Mouse (Mus musculus): ENCODE results near the gene Inpp5b. TPM values are rescaled to one million over a fixed set of nuclear protein-coding genes. Genes with fewer than 3 reads are reported as not detected.

Gene Inpp5b
- polyA plus RNA-seq, 1 experiment from 2014 or later = 34.0 TPM

DNA sequence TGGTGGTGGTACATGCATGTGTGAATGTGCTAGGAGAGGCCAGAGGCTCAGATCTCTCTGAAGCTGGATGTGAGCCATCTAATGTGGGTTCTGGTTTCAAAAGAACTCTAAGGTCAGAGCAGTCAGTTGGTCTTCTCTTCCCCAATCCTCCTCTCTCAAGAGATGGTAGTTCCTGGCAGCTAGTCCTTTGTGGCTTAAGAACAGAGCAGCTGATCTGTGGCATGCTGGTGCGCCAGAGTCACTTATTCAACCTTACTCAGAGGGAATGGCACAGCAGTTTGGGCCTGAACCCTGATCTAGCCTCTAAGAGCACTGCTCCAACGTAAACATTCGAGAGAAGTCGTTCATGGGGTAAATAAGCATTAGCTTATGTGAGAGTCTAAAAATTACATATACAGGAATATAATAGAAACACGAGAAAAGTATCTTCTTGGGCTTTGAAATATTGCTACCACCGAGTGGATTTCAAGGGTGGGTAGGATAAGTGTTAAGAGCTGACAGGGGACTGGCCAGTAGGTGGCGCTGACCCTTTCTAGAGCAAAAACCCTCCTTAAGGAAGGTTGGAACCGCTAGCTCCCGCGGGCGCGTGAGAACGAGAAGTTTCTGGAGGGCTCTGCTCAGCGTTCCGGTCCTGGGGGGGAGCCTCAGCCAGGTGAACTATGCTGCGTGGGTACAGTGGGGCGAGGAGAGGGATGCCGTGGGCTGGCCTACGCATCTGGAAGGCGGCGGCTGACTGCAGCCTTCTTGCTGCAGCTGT lies 60.1 kb downstream of the Inpp5b start, which contains the start of gene Mtf1:
Mtf1 (plus strand) TSS at position 553 of the 757 bp plus-strand sequence.
- Histone ChIP-seq H3K9me3 (ENCODE audit: low read depth, low read length) (no peaks in the 10 kb centered on the region), H3K4me2 (peak within 1 kb of the TSS; percentile 77), H3K36me3 (ENCODE audit: insufficient read depth) (peaks cover 45% of the 10 kb centered on the region), H3K9ac (peak within 1 kb of the TSS; percentile 81), H3K4me1 (ENCODE audit: insufficient read depth) (no peaks in the 10 kb centered on the region), H3K27ac (ENCODE audit: low read depth) (peak within 1 kb of the TSS; percentile 94), H3K4me3 (ENCODE audit: low read depth, low read length) (peak within 1 kb of the TSS; percentile 88), H3K27me3 (ENCODE audit: insufficient read depth, low read length) (no peaks in the 10 kb centered on the region)
- peak; percentile 86 for TF ChIP-seq CTCF (IDR thresholded peaks at IDR 0.05; ENCODE audit: low read depth)
- ATAC-seq (ENCODE audit: insufficient read depth) (peak; percentile 84), DNase-seq (peak; percentile 96)
- WGBS = 4% methylated on average over 21 of the region's 21 CpGs

DNA sequence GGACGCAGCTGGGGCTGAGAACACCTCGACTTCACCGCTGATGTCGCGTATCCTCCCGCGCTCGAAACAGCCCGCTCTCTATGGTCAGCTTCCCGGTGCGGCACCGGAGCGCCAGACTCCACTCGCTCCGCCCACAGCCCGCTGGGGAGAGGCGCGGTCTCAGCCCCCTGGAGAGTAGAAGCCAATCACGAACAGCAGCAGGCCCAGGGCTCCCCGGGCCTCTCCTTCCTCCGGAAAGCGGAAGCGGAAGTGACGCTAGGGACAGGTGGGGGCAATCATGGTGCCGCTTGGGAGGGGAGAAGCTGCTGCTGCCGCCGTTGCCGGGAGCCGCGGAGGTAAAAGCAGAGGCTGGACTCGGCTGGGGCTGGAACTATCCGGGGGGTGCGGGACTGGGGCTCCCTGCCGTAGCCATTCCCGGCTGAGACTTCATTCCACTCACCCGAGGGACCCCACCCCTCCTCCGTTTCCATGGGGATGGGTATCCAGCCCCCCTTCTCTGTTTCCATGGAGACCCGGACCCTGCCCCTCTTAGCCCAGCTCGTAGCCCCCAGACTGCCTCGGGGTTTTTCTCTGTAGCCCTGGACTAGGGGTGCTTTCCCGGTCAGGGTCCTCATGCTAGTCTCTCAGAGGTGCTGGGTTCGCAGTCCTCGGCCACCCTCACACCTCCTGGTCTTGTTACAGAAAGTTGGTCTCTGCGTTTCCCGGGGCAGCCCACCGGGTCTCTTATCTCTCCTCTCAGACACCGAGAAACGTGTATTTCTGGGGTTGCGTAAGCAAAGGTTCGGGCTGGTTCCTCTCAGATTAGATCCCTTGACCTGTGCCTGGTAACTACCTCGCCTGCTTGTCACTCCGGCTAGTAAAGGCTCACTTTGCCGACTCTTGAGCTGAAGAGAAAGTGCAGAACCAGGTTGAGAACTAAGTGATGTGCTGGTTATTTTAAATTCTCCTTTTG lies 60.9 kb downstream of the Inpp5b start:
- Histone ChIP-seq H3K36me3 (ENCODE audit: insufficient read depth) (peaks cover 49% of the 10 kb centered on the region), H3K9ac (peak overlapping the region; percentile 81), H3K4me1 (ENCODE audit: insufficient read depth) (no peaks in the 10 kb centered on the region), H3K27me3 (ENCODE audit: insufficient read depth, low read length) (no peaks in the 10 kb centered on the region), H3K27ac (ENCODE audit: low read depth) (peak overlapping the region; percentile 94), H3K4me2 (peak overlapping the region; percentile 77), H3K9me3 (ENCODE audit: low read depth, low read length) (no peaks in the 10 kb centered on the region), H3K4me3 (ENCODE audit: low read depth, low read length) (peak overlapping the region; percentile 88)
- DNase-seq (peak; percentile 98), ATAC-seq (ENCODE audit: insufficient read depth) (peak; percentile 100)
- 1% methylated on average over 48 of the region's 53 CpGs for WGBS
- no peak for TF ChIP-seq CTCF (IDR thresholded peaks at IDR 0.05; ENCODE audit: low read depth)

DNA sequence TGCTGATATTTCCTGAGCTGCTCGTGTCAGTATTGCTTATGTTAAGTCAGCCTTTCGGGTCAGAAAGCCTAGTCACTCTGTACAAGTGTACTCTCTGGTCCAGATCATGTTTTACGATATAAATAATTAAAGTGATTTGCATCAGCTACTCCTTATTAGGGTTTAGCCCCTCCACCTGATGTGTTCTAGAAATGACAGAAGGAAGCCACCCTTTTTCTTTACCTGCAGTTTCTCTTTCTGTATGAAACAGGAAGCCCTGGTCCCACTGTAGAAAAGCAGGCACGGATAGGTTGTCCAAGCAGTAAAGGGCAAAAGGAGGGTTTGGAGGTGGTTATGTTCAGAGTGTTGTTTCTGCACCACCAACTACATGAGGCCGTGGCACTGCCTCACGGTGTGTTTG lies 61.8 kb downstream of the Inpp5b start:
- WGBS = 70% methylated on average over 6 of the region's 6 CpGs
- H3K9me3 ChIP-seq (ENCODE audit: low read depth, low read length) = no peaks in the 10 kb centered on the region
- no peak for TF ChIP-seq CTCF (IDR thresholded peaks at IDR 0.05; ENCODE audit: low read depth)
- H3K4me2 ChIP-seq = peak overlapping the region; percentile 77
- no peaks in the 10 kb centered on the region for H3K27me3 ChIP-seq (ENCODE audit: insufficient read depth, low read length)
- H3K4me3 ChIP-seq (ENCODE audit: low read depth, low read length) = peak overlapping the region; percentile 88
- no peak for ATAC-seq (ENCODE audit: insufficient read depth)
- H3K9ac ChIP-seq = peak overlapping the region; percentile 81; the same call in 1 of the 2 replicates
- no peaks in the 10 kb centered on the region for H3K4me1 ChIP-seq (ENCODE audit: insufficient read depth)
- no peak for DNase-seq
- H3K27ac ChIP-seq (ENCODE audit: low read depth) = no peak overlapping the region
- H3K36me3 ChIP-seq (ENCODE audit: insufficient read depth) = peaks cover 42% of the 10 kb centered on the region

DNA sequence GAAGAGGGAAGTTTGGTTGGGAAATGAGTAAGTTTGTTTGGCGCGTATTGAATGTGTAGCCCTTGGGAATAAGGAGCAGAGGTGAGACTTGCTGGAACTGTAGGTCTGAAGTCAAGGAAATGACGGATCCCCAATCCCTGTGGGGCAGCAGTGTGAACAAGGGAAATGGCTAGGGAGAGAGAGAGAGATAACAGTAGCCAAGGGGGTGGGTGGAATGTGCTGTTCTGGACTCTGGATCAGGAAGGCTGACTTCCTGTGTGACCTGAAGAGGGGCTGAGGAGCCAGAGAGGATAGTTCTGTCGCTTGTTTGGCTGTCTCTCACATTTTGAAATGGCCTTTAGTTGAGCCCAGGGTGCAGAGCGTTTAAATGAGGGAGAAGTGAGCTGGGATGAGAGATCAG lies 66.9 kb downstream of the Inpp5b start:
- Histone ChIP-seq H3K4me1 (ENCODE audit: insufficient read depth) (no peaks in the 10 kb centered on the region), H3K4me3 (ENCODE audit: low read depth, low read length) (no peak overlapping the region), H3K4me2 (no peak overlapping the region), H3K9ac (no peak overlapping the region), H3K36me3 (ENCODE audit: insufficient read depth) (peaks cover 33% of the 10 kb centered on the region), H3K27me3 (ENCODE audit: insufficient read depth, low read length) (no peaks in the 10 kb centered on the region), H3K9me3 (ENCODE audit: low read depth, low read length) (no peaks in the 10 kb centered on the region), H3K27ac (ENCODE audit: low read depth) (no peak overlapping the region)
- no peak for DNase-seq
- TF ChIP-seq CTCF (IDR thresholded peaks at IDR 0.05; ENCODE audit: low read depth) = no peak
- no peak for ATAC-seq (ENCODE audit: insufficient read depth)
- WGBS = 77% methylated on average over 5 of the region's 5 CpGs

DNA sequence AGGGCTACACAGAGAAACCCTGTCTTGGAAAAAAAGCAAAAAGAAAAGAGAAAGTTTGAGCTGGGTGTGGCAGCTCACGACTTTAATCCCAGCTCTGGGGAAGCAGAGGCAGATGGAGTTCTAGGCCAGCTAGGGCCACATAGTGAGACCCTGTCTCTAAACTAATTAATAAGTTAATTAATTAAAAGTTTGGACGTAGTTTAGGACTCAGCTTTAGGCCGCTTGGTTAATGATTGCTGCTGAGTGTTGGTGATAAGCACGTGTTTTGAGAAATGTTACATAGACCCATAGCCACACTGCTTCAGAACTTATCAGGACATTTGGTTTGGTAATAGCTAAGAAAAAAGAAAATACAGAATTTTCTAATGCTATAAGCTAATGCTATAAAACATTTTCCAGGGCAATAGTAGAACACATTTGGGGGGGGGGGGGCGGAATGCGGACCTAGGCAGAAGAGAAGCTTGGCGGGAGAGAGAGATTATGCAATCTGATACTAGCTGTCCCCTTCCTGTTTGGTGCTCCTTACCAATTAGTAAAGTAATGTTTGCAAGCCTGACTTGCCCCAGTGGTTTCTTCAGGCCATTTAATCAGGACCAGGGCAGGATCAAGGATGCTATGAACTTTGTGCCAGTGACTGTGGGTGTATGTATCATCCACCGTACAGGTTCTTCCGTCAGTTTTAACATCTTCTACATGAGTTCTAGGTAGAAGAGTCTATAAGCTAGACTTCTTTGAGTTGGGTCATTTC lies 67.7 kb downstream of the Inpp5b start:
- no peak overlapping the region for H3K27ac ChIP-seq (ENCODE audit: low read depth)
- 73% methylated on average over 9 of the region's 9 CpGs for WGBS
- H3K4me3 ChIP-seq (ENCODE audit: low read depth, low read length) = no peak overlapping the region
- no peaks in the 10 kb centered on the region for H3K9me3 ChIP-seq (ENCODE audit: low read depth, low read length)
- H3K27me3 ChIP-seq (ENCODE audit: insufficient read depth, low read length) = no peaks in the 10 kb centered on the region
- H3K4me2 ChIP-seq = no peak overlapping the region
- H3K9ac ChIP-seq = no peak overlapping the region
- no peak for ATAC-seq (ENCODE audit: insufficient read depth)
- TF ChIP-seq CTCF (IDR thresholded peaks at IDR 0.05; ENCODE audit: low read depth) = no peak
- H3K4me1 ChIP-seq (ENCODE audit: insufficient read depth) = no peaks in the 10 kb centered on the region
- DNase-seq = no peak
- peaks cover 33% of the 10 kb centered on the region for H3K36me3 ChIP-seq (ENCODE audit: insufficient read depth)

DNA sequence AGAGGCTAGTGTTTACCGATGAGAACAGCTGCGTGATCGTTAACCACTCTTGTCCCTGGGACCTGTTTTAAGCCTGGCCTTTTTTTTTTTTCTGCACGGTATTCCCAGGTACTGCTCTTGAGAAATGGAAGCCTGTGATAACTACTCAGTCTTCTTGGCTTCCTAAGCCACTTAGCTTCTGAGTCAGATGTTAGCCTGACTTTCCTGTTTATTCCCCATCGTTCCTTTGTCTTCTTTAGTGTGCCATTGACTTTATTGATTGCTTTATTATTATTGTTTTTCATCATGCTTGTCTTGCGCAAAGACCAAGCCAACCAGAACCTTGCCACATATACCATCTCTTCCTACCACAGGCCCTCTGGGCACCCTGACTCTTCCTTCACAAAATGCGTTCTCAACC lies 68.4 kb downstream of the Inpp5b start:
- H3K27me3 ChIP-seq (ENCODE audit: insufficient read depth, low read length) = no peaks in the 10 kb centered on the region
- H3K4me2 ChIP-seq = no peak overlapping the region
- TF ChIP-seq CTCF (IDR thresholded peaks at IDR 0.05; ENCODE audit: low read depth) = no peak
- 85% methylated on average over 7 of the region's 7 CpGs for WGBS
- no peaks in the 10 kb centered on the region for H3K4me1 ChIP-seq (ENCODE audit: insufficient read depth)
- no peak overlapping the region for H3K4me3 ChIP-seq (ENCODE audit: low read depth, low read length)
- no peak overlapping the region for H3K9ac ChIP-seq
- no peak overlapping the region for H3K27ac ChIP-seq (ENCODE audit: low read depth)
- peaks cover 26% of the 10 kb centered on the region for H3K36me3 ChIP-seq (ENCODE audit: insufficient read depth)
- DNase-seq (no peak), ATAC-seq (ENCODE audit: insufficient read depth) (no peak)
- no peaks in the 10 kb centered on the region for H3K9me3 ChIP-seq (ENCODE audit: low read depth, low read length)

Data from lung, embryonic 14.5 days (tissue).